Mouse (Mus musculus): ENCODE results near the gene Pof1b. TPM values are rescaled to one million over a fixed set of nuclear protein-coding genes. Genes with fewer than 3 reads are reported as not detected.
A peak's percentile ranks its signal among the peaks of the same experiment; 100 is the strongest.

The Pof1b gene
- not detected in 2 replicates for polyA plus RNA-seq (2011; ENCODE audit: insufficient read length, low read depth, missing spikeins)

- TF ChIP-seq POLR2A (IDR thresholded peaks at IDR 0.05; ENCODE audit: low read depth, low read length) = no peak
- TF ChIP-seq CTCF (IDR thresholded peaks at IDR 0.05; ENCODE audit: borderline replicate concordance, insufficient read depth, low read length) = no peak
- Histone ChIP-seq H3K27ac (ENCODE audit: insufficient read depth, low read length) (no peak within 1 kb of the TSS), H3K4me3 (ENCODE audit: insufficient read depth, low read length) (no peak within 1 kb of the TSS), H3K4me1 (ENCODE audit: control insufficient read depth, insufficient read depth, low read length) (no peaks in the 10 kb centered on the region)
Measured at GRCm38 (mm10) chrX:112698508-112698907, at the start of gene Pof1b. Gene Pof1b, minus strand, starts transcription at chrX:112698651.

DNA sequence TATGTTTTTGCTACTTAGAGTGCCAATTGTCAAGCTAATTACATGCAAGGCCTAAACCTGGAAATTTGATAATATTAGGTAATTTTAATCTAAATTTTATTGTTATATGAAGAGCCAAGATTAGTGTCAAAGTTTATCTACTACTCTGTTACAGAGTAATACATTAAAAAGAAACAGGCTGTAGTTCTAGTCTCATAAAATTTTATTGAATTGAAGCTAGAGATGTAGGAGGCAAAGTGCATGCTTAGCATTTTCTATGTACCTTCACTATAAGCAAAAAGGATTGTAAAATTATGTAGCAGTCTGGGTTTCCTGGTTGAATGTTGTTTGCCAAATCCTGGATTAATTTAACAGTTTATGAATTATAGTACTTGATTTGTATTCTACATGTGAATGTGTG is 18.1 kb upstream of the Pof1b start:
- Histone ChIP-seq H3K27ac (ENCODE audit: insufficient read depth, low read length) (no peak overlapping the region), H3K4me3 (ENCODE audit: insufficient read depth, low read length) (no peak overlapping the region), H3K4me1 (ENCODE audit: control insufficient read depth, insufficient read depth, low read length) (no peaks in the 10 kb centered on the region)
- no peak for TF ChIP-seq CTCF (IDR thresholded peaks at IDR 0.05; ENCODE audit: borderline replicate concordance, insufficient read depth, low read length)
- no peak for TF ChIP-seq POLR2A (IDR thresholded peaks at IDR 0.05; ENCODE audit: low read depth, low read length)

DNA sequence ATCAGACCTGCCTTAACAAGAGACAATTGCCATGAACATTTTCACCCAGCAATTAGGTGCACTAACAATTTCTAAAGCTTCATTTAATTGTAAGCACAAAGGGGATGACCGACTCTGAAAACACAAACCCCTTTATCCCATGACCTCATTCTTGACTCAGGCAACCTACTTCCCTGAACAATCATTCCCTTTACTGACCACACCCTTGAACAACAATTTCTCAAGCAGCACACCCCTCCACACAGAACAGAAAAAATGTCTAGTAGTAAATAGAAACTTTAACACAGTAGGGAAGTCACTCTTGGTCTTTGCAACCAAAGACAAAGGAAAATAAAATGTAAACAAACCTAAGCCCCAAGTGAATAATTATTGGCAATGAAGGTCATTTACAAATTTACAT is 4.1 kb downstream of the Pof1b start:
- H3K27ac ChIP-seq (ENCODE audit: insufficient read depth, low read length) = no peak overlapping the region
- H3K4me3 ChIP-seq (ENCODE audit: insufficient read depth, low read length) = no peak overlapping the region
- TF ChIP-seq POLR2A (IDR thresholded peaks at IDR 0.05; ENCODE audit: low read depth, low read length) = no peak
- TF ChIP-seq CTCF (IDR thresholded peaks at IDR 0.05; ENCODE audit: borderline replicate concordance, insufficient read depth, low read length) = no peak
- no peaks in the 10 kb centered on the region for H3K4me1 ChIP-seq (ENCODE audit: control insufficient read depth, insufficient read depth, low read length)

- H3K4me1 ChIP-seq (ENCODE audit: control insufficient read depth, insufficient read depth, low read length) = no peaks in the 10 kb centered on the region
- no peak overlapping the region for H3K4me3 ChIP-seq (ENCODE audit: insufficient read depth, low read length)
- TF ChIP-seq POLR2A (IDR thresholded peaks at IDR 0.05; ENCODE audit: low read depth, low read length) = no peak
- TF ChIP-seq CTCF (IDR thresholded peaks at IDR 0.05; ENCODE audit: borderline replicate concordance, insufficient read depth, low read length) = no peak
- H3K27ac ChIP-seq (ENCODE audit: insufficient read depth, low read length) = no peak overlapping the region
Measured at GRCm38 (mm10) chrX:112680605-112681004, 17.8 kb downstream of the Pof1b start.

GRCm38 (mm10) chrX:112675525-112675924 is 22.9 kb downstream of the Pof1b start:
- no peak overlapping the region for H3K27ac ChIP-seq (ENCODE audit: insufficient read depth, low read length)
- TF ChIP-seq POLR2A (IDR thresholded peaks at IDR 0.05; ENCODE audit: low read depth, low read length) (no peak), CTCF (IDR thresholded peaks at IDR 0.05; ENCODE audit: borderline replicate concordance, insufficient read depth, low read length) (no peak)
- H3K4me3 ChIP-seq (ENCODE audit: insufficient read depth, low read length) = no peak overlapping the region
- H3K4me1 ChIP-seq (ENCODE audit: control insufficient read depth, insufficient read depth, low read length) = no peaks in the 10 kb centered on the region

DNA sequence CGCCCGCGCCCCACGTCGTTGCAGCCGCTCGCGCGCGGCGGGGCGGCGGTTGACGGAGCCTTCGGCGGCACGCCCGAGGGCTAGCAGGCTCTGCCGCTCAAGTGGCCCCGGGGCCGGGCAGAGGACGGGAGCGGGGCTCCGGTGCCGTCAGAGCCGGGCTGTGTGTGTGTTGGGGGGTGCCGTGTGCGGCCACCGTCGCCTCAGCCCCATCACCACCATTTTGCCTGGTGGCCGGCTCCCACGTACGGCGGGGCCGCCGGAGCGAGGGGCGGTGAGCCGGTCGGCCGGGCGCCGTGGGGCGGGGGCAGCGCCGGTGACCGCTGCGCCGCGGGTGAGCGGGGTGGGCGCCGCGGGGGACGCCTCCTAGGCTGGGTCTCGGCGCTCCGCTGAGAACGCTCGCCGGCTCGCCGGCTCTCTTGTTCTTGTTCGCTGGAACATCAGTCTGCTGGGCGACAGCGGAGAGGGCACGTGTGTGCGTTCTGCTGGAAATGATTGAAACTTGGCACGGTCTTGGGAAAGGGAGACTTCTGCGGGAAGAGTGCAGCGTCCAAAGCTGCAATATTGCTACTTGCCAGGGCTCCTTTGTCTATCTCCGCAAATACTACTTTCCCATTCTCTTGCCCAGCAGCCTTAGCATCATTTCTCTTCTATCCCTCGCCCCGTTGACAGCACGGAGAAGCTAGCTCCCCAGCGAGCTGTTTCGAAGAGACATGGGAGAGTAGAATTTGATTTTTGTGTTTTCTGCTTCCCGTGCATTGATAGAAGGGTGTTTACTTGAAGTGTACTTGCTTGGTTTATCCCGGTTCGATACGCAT is 96.9 kb downstream of the Pof1b start:
- no peak overlapping the region for H3K27ac ChIP-seq (ENCODE audit: insufficient read depth, low read length)
- H3K4me3 ChIP-seq (ENCODE audit: insufficient read depth, low read length) = peak overlapping the region; percentile 55
- no peaks in the 10 kb centered on the region for H3K4me1 ChIP-seq (ENCODE audit: control insufficient read depth, insufficient read depth, low read length)
- TF ChIP-seq POLR2A (IDR thresholded peaks at IDR 0.05; ENCODE audit: low read depth, low read length) (no peak), CTCF (IDR thresholded peaks at IDR 0.05; ENCODE audit: borderline replicate concordance, insufficient read depth, low read length) (no peak)

GRCm38 (mm10) chrX:112600511-112601305 is 97.7 kb downstream of the Pof1b start, which contains the start of gene Zfp711:
Gene Zfp711, plus strand, starts transcription at chrX:112600526.
- no peaks in the 10 kb centered on the region for H3K4me1 ChIP-seq (ENCODE audit: control insufficient read depth, insufficient read depth, low read length)
- no peak within 1 kb of the TSS for H3K27ac ChIP-seq (ENCODE audit: insufficient read depth, low read length)
- no peak for TF ChIP-seq POLR2A (IDR thresholded peaks at IDR 0.05; ENCODE audit: low read depth, low read length)
- no peak for TF ChIP-seq CTCF (IDR thresholded peaks at IDR 0.05; ENCODE audit: borderline replicate concordance, insufficient read depth, low read length)
- peak within 1 kb of the TSS; percentile 55 for H3K4me3 ChIP-seq (ENCODE audit: insufficient read depth, low read length)

Other genes starting within 250 kb of the Pof1b start
- not detected in 2 replicates for gene 2010106E10Rik, start 203.4 kb downstream of the Pof1b start, polyA plus RNA-seq (2011; ENCODE audit: insufficient read length, low read depth, missing spikeins)
- gene Zfp711, start 98.1 kb downstream of the Pof1b start, polyA plus RNA-seq (2011; ENCODE audit: insufficient read length, low read depth, missing spikeins) = 0.60 TPM in 1 of 2 replicates, not detected in the other